Mouse (Mus musculus): Measurements from ENCODE around the gene Igf2r. TPM values are rescaled to one million over a fixed set of nuclear protein-coding genes. Genes with fewer than 3 reads are reported as not detected.

Igf2r gene
- polyA plus RNA-seq, 1 experiment from 2014 or later, result 43.1 TPM

GRCm38 (mm10) chr17:12660572-12661260 lies 108.7 kb downstream of the Igf2r start:
- ATAC-seq (ENCODE audit: insufficient number of reproducible peaks, insufficient read depth, low FRiP score, low TSS enrichment, low read depth), result no peak
- no peak overlapping the region for H3K4me2 ChIP-seq
- no peaks in the 10 kb centered on the region for H3K36me3 ChIP-seq
- no peak overlapping the region for H3K27ac ChIP-seq
- H3K4me3 ChIP-seq (replicated peaks), result no peak overlapping the region
- no peaks in the 10 kb centered on the region for H3K4me1 ChIP-seq (replicated peaks)
- 73% methylated on average over 13 of the region's 13 CpGs for WGBS
- H3K9ac ChIP-seq (replicated peaks), result no peak overlapping the region
- no peaks in the 10 kb centered on the region for H3K9me3 ChIP-seq
- H3K27me3 ChIP-seq, result 0 out of 2 replicates have a peak, but pooled peaks cover 4% of the 10 kb centered on the region

GRCm38 (mm10) chr17:12659233-12659632 lies 110.2 kb downstream of the Igf2r start:
- H3K4me1 ChIP-seq (replicated peaks), result no peaks in the 10 kb centered on the region
- H3K9me3 ChIP-seq, result no peaks in the 10 kb centered on the region
- H3K27me3 ChIP-seq, result 0 out of 2 replicates have a peak, but pooled peaks cover 4% of the 10 kb centered on the region
- WGBS, result 91% methylated on average over 10 of the region's 10 CpGs
- H3K4me3 ChIP-seq (replicated peaks), result no peak overlapping the region
- H3K9ac ChIP-seq (replicated peaks), result no peak overlapping the region
- H3K36me3 ChIP-seq, result no peaks in the 10 kb centered on the region
- ATAC-seq (ENCODE audit: insufficient number of reproducible peaks, insufficient read depth, low FRiP score, low TSS enrichment, low read depth), result no peak
- H3K27ac ChIP-seq, result no peak overlapping the region
- no peak overlapping the region for H3K4me2 ChIP-seq

- no peak overlapping the region for H3K4me3 ChIP-seq (replicated peaks)
- no peaks in the 10 kb centered on the region for H3K4me1 ChIP-seq (replicated peaks)
- ATAC-seq (ENCODE audit: insufficient number of reproducible peaks, insufficient read depth, low FRiP score, low TSS enrichment, low read depth), result no peak
- 89% methylated on average over 7 of the region's 7 CpGs for WGBS
- H3K36me3 ChIP-seq, result no peaks in the 10 kb centered on the region
- no peak overlapping the region for H3K4me2 ChIP-seq
- no peak overlapping the region for H3K9ac ChIP-seq (replicated peaks)
- no peak overlapping the region for H3K27ac ChIP-seq
- H3K9me3 ChIP-seq, result no peaks in the 10 kb centered on the region
- H3K27me3 ChIP-seq, result 0 out of 2 replicates have a peak, but pooled peaks cover 3% of the 10 kb centered on the region
Observed at GRCm38 (mm10) chr17:12658784-12659183, 110.7 kb downstream of the Igf2r start.

- no peak overlapping the region for H3K27ac ChIP-seq
- no peak overlapping the region for H3K4me3 ChIP-seq (replicated peaks)
- no peaks in the 10 kb centered on the region for H3K9me3 ChIP-seq
- H3K36me3 ChIP-seq, result no peaks in the 10 kb centered on the region
- H3K27me3 ChIP-seq, result no peaks in the 10 kb centered on the region
- ATAC-seq (ENCODE audit: insufficient number of reproducible peaks, insufficient read depth, low FRiP score, low TSS enrichment, low read depth), result no peak
- H3K9ac ChIP-seq (replicated peaks), result no peak overlapping the region
- 74% methylated on average over 7 of the region's 7 CpGs for WGBS
- H3K4me2 ChIP-seq, result no peak overlapping the region
- H3K4me1 ChIP-seq (replicated peaks), result no peaks in the 10 kb centered on the region
Observed at GRCm38 (mm10) chr17:12655826-12656225, 113.6 kb downstream of the Igf2r start.

- H3K4me2 ChIP-seq, result no peak overlapping the region
- no peak overlapping the region for H3K27ac ChIP-seq
- H3K9me3 ChIP-seq, result no peaks in the 10 kb centered on the region
- WGBS, result 90% methylated on average over 3 of the region's 3 CpGs
- H3K4me3 ChIP-seq (replicated peaks), result no peak overlapping the region
- no peaks in the 10 kb centered on the region for H3K36me3 ChIP-seq
- no peak overlapping the region for H3K9ac ChIP-seq (replicated peaks)
- ATAC-seq (ENCODE audit: insufficient number of reproducible peaks, insufficient read depth, low FRiP score, low TSS enrichment, low read depth), result no peak
- no peaks in the 10 kb centered on the region for H3K4me1 ChIP-seq (replicated peaks)
- H3K27me3 ChIP-seq, result no peaks in the 10 kb centered on the region
Observed at GRCm38 (mm10) chr17:12654061-12654460, 115.4 kb downstream of the Igf2r start.

- WGBS, result 90% methylated on average over 11 of the region's 11 CpGs
- no peaks in the 10 kb centered on the region for H3K9me3 ChIP-seq
- no peak overlapping the region for H3K9ac ChIP-seq (replicated peaks)
- H3K4me2 ChIP-seq, result no peak overlapping the region
- H3K4me1 ChIP-seq (replicated peaks), result no peaks in the 10 kb centered on the region
- no peaks in the 10 kb centered on the region for H3K27me3 ChIP-seq
- H3K4me3 ChIP-seq (replicated peaks), result no peak overlapping the region
- ATAC-seq (ENCODE audit: insufficient number of reproducible peaks, insufficient read depth, low FRiP score, low TSS enrichment, low read depth), result no peak
- no peak overlapping the region for H3K27ac ChIP-seq
- no peaks in the 10 kb centered on the region for H3K36me3 ChIP-seq
Observed at GRCm38 (mm10) chr17:12652604-12653003, 116.9 kb downstream of the Igf2r start.

GRCm38 (mm10) chr17:12645461-12645860 lies 124.0 kb downstream of the Igf2r start:
- no peak overlapping the region for H3K4me3 ChIP-seq (replicated peaks)
- no peak overlapping the region for H3K27ac ChIP-seq
- no peaks in the 10 kb centered on the region for H3K4me1 ChIP-seq (replicated peaks)
- H3K4me2 ChIP-seq, result no peak overlapping the region
- H3K9ac ChIP-seq (replicated peaks), result no peak overlapping the region
- no peaks in the 10 kb centered on the region for H3K36me3 ChIP-seq
- no peaks in the 10 kb centered on the region for H3K27me3 ChIP-seq
- no peak for ATAC-seq (ENCODE audit: insufficient number of reproducible peaks, insufficient read depth, low FRiP score, low TSS enrichment, low read depth)
- WGBS, result 89% methylated on average over 5 of the region's 5 CpGs
- H3K9me3 ChIP-seq, result no peaks in the 10 kb centered on the region

- ATAC-seq (ENCODE audit: insufficient number of reproducible peaks, insufficient read depth, low FRiP score, low TSS enrichment, low read depth), result no peak
- H3K36me3 ChIP-seq, result no peaks in the 10 kb centered on the region
- H3K27me3 ChIP-seq, result no peaks in the 10 kb centered on the region
- H3K4me1 ChIP-seq (replicated peaks), result no peaks in the 10 kb centered on the region
- H3K4me2 ChIP-seq, result no peak overlapping the region
- peaks cover 3% of the 10 kb centered on the region; the same call in 1 of the 2 replicates for H3K9me3 ChIP-seq
- 80% methylated on average over 4 of the region's 4 CpGs for WGBS
- no peak overlapping the region for H3K27ac ChIP-seq
- no peak overlapping the region for H3K4me3 ChIP-seq (replicated peaks)
- no peak overlapping the region for H3K9ac ChIP-seq (replicated peaks)
Observed at GRCm38 (mm10) chr17:12641087-12641486, 128.4 kb downstream of the Igf2r start.

GRCm38 (mm10) chr17:12639585-12639984 lies 129.9 kb downstream of the Igf2r start:
- Histone ChIP-seq H3K9ac (replicated peaks) (no peak overlapping the region), H3K36me3 (no peaks in the 10 kb centered on the region), H3K27ac (no peak overlapping the region), H3K9me3 (peaks cover 3% of the 10 kb centered on the region; the same call in 1 of the 2 replicates), H3K4me3 (replicated peaks) (no peak overlapping the region), H3K4me2 (no peak overlapping the region), H3K27me3 (no peaks in the 10 kb centered on the region), H3K4me1 (replicated peaks) (no peaks in the 10 kb centered on the region)
- no peak for ATAC-seq (ENCODE audit: insufficient number of reproducible peaks, insufficient read depth, low FRiP score, low TSS enrichment, low read depth)
- 93% methylated on average over 3 of the region's 3 CpGs for WGBS

- ATAC-seq (ENCODE audit: insufficient number of reproducible peaks, insufficient read depth, low FRiP score, low TSS enrichment, low read depth), result no peak
- Histone ChIP-seq H3K4me2 (no peak overlapping the region), H3K4me3 (replicated peaks) (no peak overlapping the region), H3K9me3 (peaks cover 3% of the 10 kb centered on the region; the same call in 1 of the 2 replicates), H3K4me1 (replicated peaks) (peaks cover 15% of the 10 kb centered on the region), H3K9ac (replicated peaks) (no peak overlapping the region), H3K36me3 (no peaks in the 10 kb centered on the region), H3K27me3 (no peaks in the 10 kb centered on the region), H3K27ac (no peak overlapping the region)
- WGBS, result 66% methylated on average over 4 of the region's 4 CpGs
Observed at GRCm38 (mm10) chr17:12634814-12635213, 134.7 kb downstream of the Igf2r start.
